Mouse (Mus musculus): ENCODE measurements around the gene Plcxd2. TPM values are rescaled to one million over a fixed set of nuclear protein-coding genes. Genes with fewer than 3 reads are reported as not detected.

Gene Plcxd2
- polyA plus RNA-seq (2012; rRNA removed) = 2.6 and 2.8 TPM in 2 replicates
- polyA plus RNA-seq (2014; fragmentation: Nextera tagmentation; extraction: Ambion mirVana) = 1.8 and 2.1 TPM in 2 replicates

GRCm38 (mm10) chr16:46010153-46010905, at the start of gene Plcxd2:
Gene Plcxd2 (minus strand): TSS chr16:46010218.
- WGBS = under 1% methylated on average over 35 of the region's 39 CpGs
- Histone ChIP-seq H3K36me3 (ENCODE audit: control insufficient read depth, insufficient read depth, low read length) (no peaks in the 10 kb centered on the region), H3K4me3 (replicated peaks; ENCODE audit: low read length) (peak within 1 kb of the TSS; percentile 64), H3K27me3 (ENCODE audit: control insufficient read depth, insufficient read depth, low read length) (no peaks in the 10 kb centered on the region), H3K4me2 (replicated peaks; ENCODE audit: low read depth, low read length, severe bottlenecking) (peak within 1 kb of the TSS; percentile 94), H3K4me1 (ENCODE audit: control insufficient read depth, insufficient read depth, low read length) (peaks cover 11% of the 10 kb centered on the region; the same call in 1 of the 2 replicates), H3K9ac (ENCODE audit: low read depth, low read length, severe bottlenecking) (peak within 1 kb of the TSS; percentile 65), H3K27ac (replicated peaks; ENCODE audit: low read depth, low read length) (peak within 1 kb of the TSS; percentile 56), H3K9me3 (ENCODE audit: control insufficient read depth, low read length) (no peaks in the 10 kb centered on the region)
- DNase-seq (ENCODE audit: low spot score) (peak; percentile 98), ATAC-seq (ENCODE audit: low FRiP score, low read depth) (peak; percentile 99)
- TF ChIP-seq POLR2A (IDR thresholded peaks at IDR 0.05; ENCODE audit: borderline replicate concordance, extremely low read depth, insufficient read depth, insufficient read length) = peak; percentile 95; the same call in 1 of the 2 replicates

- Histone ChIP-seq H3K4me1 (ENCODE audit: control insufficient read depth, insufficient read depth, low read length) (no peaks in the 10 kb centered on the region), H3K27ac (replicated peaks; ENCODE audit: low read depth, low read length) (no peak overlapping the region), H3K4me2 (replicated peaks; ENCODE audit: low read depth, low read length, severe bottlenecking) (no peak overlapping the region), H3K4me3 (replicated peaks; ENCODE audit: low read length) (no peak overlapping the region), H3K9ac (ENCODE audit: low read depth, low read length, severe bottlenecking) (no peak overlapping the region), H3K9me3 (ENCODE audit: control insufficient read depth, low read length) (no peaks in the 10 kb centered on the region), H3K27me3 (ENCODE audit: control insufficient read depth, insufficient read depth, low read length) (no peaks in the 10 kb centered on the region), H3K36me3 (ENCODE audit: control insufficient read depth, insufficient read depth, low read length) (no peaks in the 10 kb centered on the region)
- WGBS = 78% methylated on average over 2 of the region's 2 CpGs
- ATAC-seq (ENCODE audit: low FRiP score, low read depth) (no peak), DNase-seq (ENCODE audit: low spot score) (no peak)
- no peak for TF ChIP-seq POLR2A (IDR thresholded peaks at IDR 0.05; ENCODE audit: borderline replicate concordance, extremely low read depth, insufficient read depth, insufficient read length)
Observed at GRCm38 (mm10) chr16:46046906-46047305, 36.9 kb upstream of the Plcxd2 start.

GRCm38 (mm10) chr16:46036261-46036660, 26.2 kb upstream of the Plcxd2 start:
- DNase-seq (ENCODE audit: low spot score) = no peak
- Histone ChIP-seq H3K27me3 (ENCODE audit: control insufficient read depth, insufficient read depth, low read length) (no peaks in the 10 kb centered on the region), H3K36me3 (ENCODE audit: control insufficient read depth, insufficient read depth, low read length) (no peaks in the 10 kb centered on the region), H3K4me2 (replicated peaks; ENCODE audit: low read depth, low read length, severe bottlenecking) (no peak overlapping the region), H3K9ac (ENCODE audit: low read depth, low read length, severe bottlenecking) (no peak overlapping the region), H3K27ac (replicated peaks; ENCODE audit: low read depth, low read length) (no peak overlapping the region), H3K4me3 (replicated peaks; ENCODE audit: low read length) (no peak overlapping the region), H3K4me1 (ENCODE audit: control insufficient read depth, insufficient read depth, low read length) (no peaks in the 10 kb centered on the region), H3K9me3 (ENCODE audit: control insufficient read depth, low read length) (no peaks in the 10 kb centered on the region)
- TF ChIP-seq POLR2A (IDR thresholded peaks at IDR 0.05; ENCODE audit: borderline replicate concordance, extremely low read depth, insufficient read depth, insufficient read length) = no peak
- no peak for ATAC-seq (ENCODE audit: low FRiP score, low read depth)
- WGBS = 31% methylated on average over 2 of the region's 2 CpGs

- ATAC-seq (ENCODE audit: low FRiP score, low read depth) = no peak
- 80% methylated on average over 9 of the region's 9 CpGs for WGBS
Observed at GRCm38 (mm10) chr16:46033896-46034295, 23.9 kb upstream of the Plcxd2 start.

GRCm38 (mm10) chr16:46022958-46023491, 13.0 kb upstream of the Plcxd2 start:
- Histone ChIP-seq H3K4me2 (replicated peaks; ENCODE audit: low read depth, low read length, severe bottlenecking) (no peak overlapping the region), H3K4me1 (ENCODE audit: control insufficient read depth, insufficient read depth, low read length) (0 out of 2 replicates have a peak, but pooled peaks cover 3% of the 10 kb centered on the region), H3K36me3 (ENCODE audit: control insufficient read depth, insufficient read depth, low read length) (no peaks in the 10 kb centered on the region), H3K27ac (replicated peaks; ENCODE audit: low read depth, low read length) (no peak overlapping the region), H3K27me3 (ENCODE audit: control insufficient read depth, insufficient read depth, low read length) (no peaks in the 10 kb centered on the region), H3K9ac (ENCODE audit: low read depth, low read length, severe bottlenecking) (no peak overlapping the region), H3K4me3 (replicated peaks; ENCODE audit: low read length) (no peak overlapping the region), H3K9me3 (ENCODE audit: control insufficient read depth, low read length) (no peaks in the 10 kb centered on the region)
- DNase-seq (ENCODE audit: low spot score) = no peak
- 70% methylated on average over 5 of the region's 5 CpGs for WGBS
- TF ChIP-seq POLR2A (IDR thresholded peaks at IDR 0.05; ENCODE audit: borderline replicate concordance, extremely low read depth, insufficient read depth, insufficient read length) = no peak
- ATAC-seq (ENCODE audit: low FRiP score, low read depth) = no peak

More at GRCm38 (mm10) chr16:46033896-46034295, 23.9 kb upstream of the Plcxd2 start:
- no peak overlapping the region for H3K4me2 ChIP-seq (replicated peaks; ENCODE audit: low read depth, low read length, severe bottlenecking)
- H3K9ac ChIP-seq (ENCODE audit: low read depth, low read length, severe bottlenecking) = no peak overlapping the region
- H3K4me3 ChIP-seq (replicated peaks; ENCODE audit: low read length) = no peak overlapping the region
- H3K36me3 ChIP-seq (ENCODE audit: control insufficient read depth, insufficient read depth, low read length) = no peaks in the 10 kb centered on the region
- H3K9me3 ChIP-seq (ENCODE audit: control insufficient read depth, low read length) = no peaks in the 10 kb centered on the region
- no peaks in the 10 kb centered on the region for H3K4me1 ChIP-seq (ENCODE audit: control insufficient read depth, insufficient read depth, low read length)
- H3K27ac ChIP-seq (replicated peaks; ENCODE audit: low read depth, low read length) = no peak overlapping the region
- no peaks in the 10 kb centered on the region for H3K27me3 ChIP-seq (ENCODE audit: control insufficient read depth, insufficient read depth, low read length)
- DNase-seq (ENCODE audit: low spot score) = no peak
- no peak for TF ChIP-seq POLR2A (IDR thresholded peaks at IDR 0.05; ENCODE audit: borderline replicate concordance, extremely low read depth, insufficient read depth, insufficient read length)
